Mouse (Mus musculus) kidney, adult 8-10 months (tissue): ENCODE data around the gene Gpr84.

Experiments
- DNase-seq, 2 experiments: peaks; one replicate each; pipeline ENCODE4 v3.0.0; 2022

Gpr84 gene

GRCm38 (mm10) chr15:103310365-103310910 is at the start of gene Gpr84:
Gene Gpr84 (minus strand): TSS chr15:103310612.
- no peak for DNase-seq

- DNase-seq, result no peak
Measured at GRCm38 (mm10) chr15:103359869-103360602, 49.6 kb upstream of the Gpr84 start.

- no peak for DNase-seq
Measured at GRCm38 (mm10) chr15:103359122-103359510, 48.7 kb upstream of the Gpr84 start.

DNA sequence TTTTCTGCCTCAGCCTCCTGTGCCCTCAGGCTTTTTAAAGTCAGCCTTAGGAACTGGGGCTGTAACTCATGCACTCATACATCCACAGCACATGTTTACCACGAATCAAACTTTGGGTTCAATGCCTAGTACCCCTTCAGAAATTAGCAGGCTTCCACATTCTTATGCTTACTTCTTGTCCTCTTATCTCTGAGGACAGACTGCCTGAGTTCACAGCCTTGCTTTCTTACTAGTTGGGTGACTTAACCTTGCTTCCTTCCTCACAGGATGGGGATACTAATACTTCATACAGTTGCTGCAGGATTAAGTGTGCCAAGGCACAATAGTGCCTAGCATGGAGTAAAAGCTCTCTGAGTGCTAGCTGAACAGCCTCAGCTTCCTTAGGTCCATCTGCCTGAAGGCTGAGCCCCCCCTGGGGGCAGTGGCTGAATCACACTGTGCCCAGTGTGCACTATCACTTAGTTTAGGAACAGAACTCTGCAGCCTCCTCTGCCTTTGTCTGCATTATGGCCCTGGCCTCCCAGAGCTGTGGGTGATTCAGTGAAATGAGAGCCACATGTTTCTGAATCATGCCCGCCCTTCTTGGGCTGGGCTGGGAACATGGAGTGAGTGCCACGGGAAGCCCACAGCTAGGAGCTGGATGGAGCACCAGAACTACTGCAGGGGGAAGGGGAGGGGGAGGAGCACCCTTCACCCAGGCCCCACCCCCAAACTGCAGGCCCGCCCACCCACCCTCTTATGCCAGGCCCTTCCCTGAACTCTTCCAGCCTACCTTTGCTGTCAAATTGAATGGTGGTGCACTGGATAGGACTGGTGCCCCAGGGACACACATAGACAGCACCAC is 48.1 kb upstream of the Gpr84 start:
- DNase-seq, result peak in 1 of 2 experiments; percentile 31

DNA sequence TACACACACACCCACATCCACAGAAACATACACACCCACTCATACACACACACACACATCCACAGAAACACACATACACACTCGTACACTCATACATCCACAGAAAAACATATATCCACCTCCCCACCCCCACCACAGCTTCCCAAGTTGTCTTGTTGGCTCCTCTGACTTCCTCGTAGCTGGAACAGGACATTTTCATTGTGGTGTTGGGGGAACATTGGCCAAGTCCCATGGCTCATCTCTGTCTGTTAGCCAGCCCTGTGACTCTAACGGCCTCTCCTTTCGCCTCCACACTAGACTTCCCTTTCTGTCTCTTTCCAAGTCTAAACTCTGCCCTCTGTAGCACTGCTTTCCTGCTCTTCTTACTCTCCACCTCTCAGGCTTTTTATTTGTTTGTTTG is 47.4 kb upstream of the Gpr84 start:
- no peak for DNase-seq

DNA sequence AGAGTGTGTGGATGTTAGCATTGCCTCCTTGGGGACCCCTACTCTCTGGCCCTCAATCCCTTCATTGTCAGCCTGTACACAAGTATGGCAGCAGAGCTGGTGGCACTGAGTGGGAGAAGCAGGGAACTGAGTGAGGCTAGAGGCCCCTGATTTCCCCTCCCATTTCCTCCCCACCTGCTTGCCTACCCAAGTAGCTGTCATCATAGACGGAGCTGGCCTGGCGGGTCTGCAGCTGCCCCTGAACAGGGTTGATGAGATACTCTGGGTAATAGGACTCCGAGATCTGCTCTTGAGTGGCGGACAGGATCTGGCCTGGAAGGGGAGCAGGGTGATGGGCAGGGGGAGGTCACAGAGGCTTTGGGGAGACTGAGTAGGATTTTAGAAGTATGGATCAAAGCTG is 45.7 kb upstream of the Gpr84 start:
- DNase-seq, result no peak

- no peak for DNase-seq
Measured at GRCm38 (mm10) chr15:103355420-103355819, 45.0 kb upstream of the Gpr84 start.

DNA sequence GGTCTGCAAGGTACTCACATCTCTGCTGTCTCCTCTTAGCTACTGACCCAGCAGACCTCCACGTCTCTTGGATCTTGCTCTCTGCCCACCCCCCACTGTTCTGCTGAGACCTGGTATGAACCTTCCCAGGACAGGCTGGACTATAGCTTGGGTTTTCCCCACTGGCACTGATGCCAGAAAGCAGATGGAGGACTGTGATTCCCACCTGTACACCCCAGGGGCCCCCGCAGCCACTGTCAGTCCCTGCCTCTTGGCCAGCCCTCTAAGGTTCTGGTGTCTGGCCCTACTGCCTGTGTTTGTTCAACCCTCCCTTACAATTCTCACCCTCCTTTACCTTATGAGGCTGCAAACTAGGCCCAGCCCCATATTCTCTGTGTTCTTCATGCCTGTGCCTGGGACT is 44.3 kb upstream of the Gpr84 start:
- no peak for DNase-seq

- DNase-seq, result no peak
Measured at GRCm38 (mm10) chr15:103353511-103354256, 43.3 kb upstream of the Gpr84 start.

DNA sequence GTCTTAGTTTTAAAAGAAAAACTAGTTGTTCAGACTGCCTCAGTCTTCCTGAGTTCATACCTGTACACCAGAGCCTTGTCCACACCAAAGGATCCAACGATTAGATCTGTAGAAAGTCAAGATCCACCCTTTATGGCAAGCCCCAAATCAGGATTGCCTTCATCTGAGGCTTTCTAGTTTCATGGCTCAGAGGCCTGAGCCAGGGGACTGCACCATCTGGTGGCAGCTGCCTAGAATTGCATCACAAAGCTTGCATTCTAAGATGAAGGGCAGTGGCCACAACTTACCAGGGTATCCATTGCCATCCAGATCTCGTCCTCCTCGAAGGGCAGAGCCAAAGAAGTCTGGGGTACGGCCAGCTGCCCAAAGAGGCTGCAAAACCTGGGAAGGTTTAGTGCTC is 42.4 kb upstream of the Gpr84 start:
- peak in 1 of 2 experiments; percentile 40 for DNase-seq

DNA sequence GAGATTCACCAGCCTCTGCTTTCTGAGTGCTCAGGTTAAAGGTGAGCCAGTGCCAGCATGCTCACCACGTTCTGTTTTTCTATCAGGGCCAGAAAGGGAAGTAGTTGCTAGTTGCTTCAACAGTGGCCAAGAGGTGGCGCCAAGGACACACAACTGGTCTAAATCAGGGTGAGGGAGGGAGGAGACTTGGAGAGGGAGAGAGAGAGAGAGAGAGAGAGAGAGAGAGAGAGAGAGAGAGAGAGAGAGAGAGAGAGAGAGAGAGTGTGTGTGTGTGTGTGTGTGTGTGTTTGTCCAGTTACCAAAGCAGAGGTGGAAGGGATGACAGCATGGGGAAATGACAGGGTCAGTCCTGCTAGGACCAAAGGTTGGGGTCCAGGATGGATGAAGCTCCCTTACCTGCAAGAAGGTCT is 36.9 kb upstream of the Gpr84 start:
- peak; percentile 61 to 70 for DNase-seq

GRCm38 (mm10) chr15:103345789-103346188 is 35.4 kb upstream of the Gpr84 start:
- DNase-seq, result no peak

- DNase-seq, result no peak
Measured at GRCm38 (mm10) chr15:103343556-103343955, 33.1 kb upstream of the Gpr84 start.

DNA sequence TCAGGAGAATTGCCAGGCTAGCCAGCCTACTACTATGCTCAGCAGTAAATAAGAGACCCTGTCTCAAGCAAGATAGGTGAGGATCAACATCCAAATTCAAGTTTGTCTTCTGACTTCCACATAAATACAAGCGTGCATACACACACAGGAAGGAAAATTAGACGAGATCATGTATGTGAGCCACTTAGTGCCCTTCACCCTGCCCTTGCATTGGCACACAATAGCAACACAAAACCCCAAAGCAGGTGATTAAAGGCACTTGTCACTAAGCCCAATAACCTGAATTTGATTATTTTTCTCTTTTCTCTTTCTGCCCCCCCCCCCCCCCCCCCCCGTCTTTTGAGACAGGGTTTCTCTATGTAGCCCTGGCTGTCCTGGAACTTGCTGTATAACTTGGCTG is 32.6 kb upstream of the Gpr84 start:
- DNase-seq, result no peak

DNA sequence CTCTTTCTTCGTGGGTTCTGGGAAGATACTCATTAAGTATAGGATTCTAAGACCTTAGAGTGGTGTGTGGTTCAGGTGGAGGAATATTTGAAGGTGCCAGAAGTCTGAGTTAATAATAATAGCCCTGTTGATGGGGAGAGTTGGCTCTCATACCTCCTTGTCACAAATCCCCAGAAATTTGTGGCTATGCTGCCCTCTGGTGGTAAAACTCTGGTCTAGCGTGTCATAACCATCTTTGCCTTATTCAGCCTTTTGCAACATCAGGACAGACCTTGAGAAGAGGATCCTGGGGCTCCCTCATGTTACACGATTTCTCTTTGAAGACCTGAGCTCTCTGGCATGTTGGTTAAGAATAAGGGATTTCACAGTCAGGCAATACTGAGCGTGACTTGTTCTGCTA is 32.0 kb upstream of the Gpr84 start:
- DNase-seq, result peak; percentile 58 to 74

DNA sequence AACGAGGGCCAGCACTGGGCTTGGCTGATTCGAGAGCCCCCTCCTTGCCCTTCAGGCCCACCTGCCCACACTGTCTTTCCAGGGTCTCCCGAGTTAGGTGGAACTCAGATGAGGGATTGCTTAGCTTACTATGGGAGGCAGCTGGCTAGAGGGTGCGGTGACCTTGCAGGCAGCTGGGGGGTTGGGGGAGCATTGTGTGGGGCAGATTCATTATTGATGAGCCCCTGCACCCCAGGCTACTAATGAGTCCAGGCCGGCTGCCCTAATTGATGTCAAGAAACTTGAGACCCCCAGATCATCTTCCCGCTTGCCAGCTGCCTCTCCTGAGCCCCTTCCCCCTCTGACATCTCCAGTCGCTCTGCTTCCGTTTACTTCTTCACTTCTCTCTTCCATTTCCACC is 31.1 kb upstream of the Gpr84 start:
- no peak for DNase-seq

DNA sequence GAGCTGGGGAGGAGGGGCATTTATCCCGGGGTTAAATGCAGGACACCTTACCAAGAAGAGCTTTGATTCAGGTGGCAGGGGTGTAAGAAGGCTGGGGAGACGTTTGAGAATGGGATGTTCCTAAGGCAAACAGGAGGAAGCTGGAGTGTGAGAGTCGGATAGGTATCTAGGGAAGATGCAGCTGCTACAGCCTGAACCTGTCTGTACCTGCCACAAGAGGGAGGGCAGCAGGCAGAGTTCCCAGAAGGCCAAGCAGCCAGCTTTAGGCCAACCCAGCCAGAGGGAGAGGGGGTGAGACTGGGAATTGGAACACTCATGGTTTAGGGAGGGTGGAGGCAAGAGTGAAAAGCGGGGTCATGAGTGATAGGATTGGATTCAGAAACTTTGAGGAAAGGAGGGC is 30.4 kb upstream of the Gpr84 start:
- DNase-seq, result no peak

GRCm38 (mm10) chr15:103339961-103340337 is 29.5 kb upstream of the Gpr84 start, which contains the start of gene Zfp385a:
Gene Zfp385a (minus strand): TSS chr15:103340093.
- peak in 1 of 2 experiments; percentile 25 for DNase-seq

- DNase-seq, result no peak
Measured at GRCm38 (mm10) chr15:103339166-103339960, 29.0 kb upstream of the Gpr84 start.

GRCm38 (mm10) chr15:103338829-103339165 is 28.4 kb upstream of the Gpr84 start:
- DNase-seq, result no peak

GRCm38 (mm10) chr15:103336996-103337667 is 26.7 kb upstream of the Gpr84 start:
- DNase-seq, result no peak
